Mouse (Mus musculus) midbrain, embryonic 12.5 days (tissue): ENCODE results near the gene Fancd2os. TPM values are rescaled to one million over a fixed set of nuclear protein-coding genes. Genes with fewer than 3 reads are reported as not detected.
A peak's percentile ranks its signal among the peaks of the same experiment; 100 is the strongest.

Experiments
- ATAC-seq: fragments of 200-750 bp; cut with Nextera tagmentation; 2 replicates; pipeline ENCODE4 v1.8.0; 2017; ENCODE audit warnings: low read depth, moderate TSS enrichment, moderate library complexity; ENCODE audit not compliant: low FRiP score
- H3K27ac ChIP-seq: fragments of 300-500 bp; sonication (generic); replicated peaks from 2 replicates; pipeline ENCODE4 v1.5.1; 2016; ENCODE audit warnings: mild to moderate bottlenecking
- H3K27me3 ChIP-seq: fragments of 300-500 bp; sonication (generic); 2 replicates; pipeline ENCODE4 v1.6.1; 2016; ENCODE audit warnings: mild to moderate bottlenecking
- H3K36me3 ChIP-seq: fragments of 300-500 bp; sonication (generic); 2 replicates; pipeline ENCODE4 v1.6.1; 2016
- H3K4me1 ChIP-seq: fragments of 300-500 bp; sonication (generic); 2 replicates; pipeline ENCODE4 v1.6.1; 2016
- H3K4me2 ChIP-seq: fragments of 300-500 bp; sonication (generic); replicated peaks from 2 replicates; pipeline ENCODE4 v1.6.1; 2016; ENCODE audit warnings: mild to moderate bottlenecking, moderate library complexity
- H3K4me3 ChIP-seq: fragments of 300-500 bp; sonication (generic); 2 replicates; pipeline ENCODE4 v1.5.1; 2016; ENCODE audit warnings: mild to moderate bottlenecking
- H3K9ac ChIP-seq: fragments of 300-500 bp; sonication (generic); replicated peaks from 2 replicates; pipeline ENCODE4 v1.6.1; 2016; ENCODE audit warnings: mild to moderate bottlenecking, moderate library complexity
- H3K9me3 ChIP-seq: fragments of 300-500 bp; sonication (generic); 2 replicates; pipeline ENCODE4 v1.6.1; 2016; ENCODE audit warnings: mild to moderate bottlenecking
- WGBS: fragments of 180-500 bp; shearing (Covaris S2); methylation state at CpG from one replicate; pipeline ENCODE4 v1.1.7; 2016; 5-methylcytosine and 5-hydroxymethylcytosine counted together
- polyA plus RNA-seq: library from polyadenylated mRNA; unstranded; fragments of >200 nt; fragmentation: Nextera tagmentation; extraction: Ambion mirVana; gene quantifications from 2 replicates; pipeline ENCODE4 v1.2.1, GENCODE M21; 2016

The Fancd2os gene
- polyA plus RNA-seq, 1 experiment from 2014 or later = not detected

DNA sequence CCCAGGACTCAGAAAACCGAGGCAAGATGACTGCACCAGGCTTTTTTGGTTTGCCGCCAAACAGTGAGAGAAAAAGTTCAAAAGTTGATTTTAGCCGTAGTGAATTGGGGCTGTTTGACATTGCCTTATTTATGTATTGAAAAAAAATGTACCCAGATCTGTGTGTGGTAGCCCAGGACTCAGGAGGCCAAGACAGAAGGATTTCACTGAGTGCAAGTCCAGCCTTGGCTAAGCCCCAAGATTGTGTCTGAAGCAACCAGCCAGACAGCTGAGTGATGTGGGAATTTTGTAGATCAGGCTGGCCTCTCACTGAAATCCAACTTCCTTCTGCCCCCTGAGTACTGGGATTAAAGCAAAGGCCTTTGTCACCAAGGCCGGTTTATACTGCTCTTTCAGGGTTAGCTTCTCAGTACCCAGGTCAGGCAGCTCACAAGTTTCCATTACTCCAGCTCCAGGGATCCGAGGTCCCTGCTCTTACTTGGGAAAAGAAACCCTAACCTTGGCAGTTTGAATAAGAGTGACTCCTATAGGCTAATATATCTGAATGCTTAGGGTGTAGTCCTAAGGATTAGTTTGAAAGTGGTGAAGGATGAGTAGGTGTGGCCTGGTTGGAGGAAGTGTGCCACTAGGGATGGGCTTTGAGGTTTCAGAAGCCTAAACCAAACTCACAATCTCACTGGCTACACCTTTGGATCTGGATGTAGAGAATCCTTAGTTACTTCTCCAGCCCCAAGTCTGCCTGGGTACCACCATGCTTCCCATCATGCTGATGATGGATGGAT is 24.7 kb upstream of the Fancd2os start:
- H3K9me3 ChIP-seq = no peaks in the 10 kb centered on the region
- peaks cover 29% of the 10 kb centered on the region for H3K36me3 ChIP-seq
- H3K9ac ChIP-seq = peak overlapping the region; percentile 81
- peak overlapping the region; percentile 72 for H3K4me3 ChIP-seq
- 53% methylated on average over 5 of the region's 5 CpGs for WGBS
- H3K27ac ChIP-seq = no peak overlapping the region
- H3K27me3 ChIP-seq = no peaks in the 10 kb centered on the region
- H3K4me1 ChIP-seq = peaks cover 20% of the 10 kb centered on the region
- no peak for ATAC-seq
- peak overlapping the region; percentile 78 for H3K4me2 ChIP-seq

DNA sequence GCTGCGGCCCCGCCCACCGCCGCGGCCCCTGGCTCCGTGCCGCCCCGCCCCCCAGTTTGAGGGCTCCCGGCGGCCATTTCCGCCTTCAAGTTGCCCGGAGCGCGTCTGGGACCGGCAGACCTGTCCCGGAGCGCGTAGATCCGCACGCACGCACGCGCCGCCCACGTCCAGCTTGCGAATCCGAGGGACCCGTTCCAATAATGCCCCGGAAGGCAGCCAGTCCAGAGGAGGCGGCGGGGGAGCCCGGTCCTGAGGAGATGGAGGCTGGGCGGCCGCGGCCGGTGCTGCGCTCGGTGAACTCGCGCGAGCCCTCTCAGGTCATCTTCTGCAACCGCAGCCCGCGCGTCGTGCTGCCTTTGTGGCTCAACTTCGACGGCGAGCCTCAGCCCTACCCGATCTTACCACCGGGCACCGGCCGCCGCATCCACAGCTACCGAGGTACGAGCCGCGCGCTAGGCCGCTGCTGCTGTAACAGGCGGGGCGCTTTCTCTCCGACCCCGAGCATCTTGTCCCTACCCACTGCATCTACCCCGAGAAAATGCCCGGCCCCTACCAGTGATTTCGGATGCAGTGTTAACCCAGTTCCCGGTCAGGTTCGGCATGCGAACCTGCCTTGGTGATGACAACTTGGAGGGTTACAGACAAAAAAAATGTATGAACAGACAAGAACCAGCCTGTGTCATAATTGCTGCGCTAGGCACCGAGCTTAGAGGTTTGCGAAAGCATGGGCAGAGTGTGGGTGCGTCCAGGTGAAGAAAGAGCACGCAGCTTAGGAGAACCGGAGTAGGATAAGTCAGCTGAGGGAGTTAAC is 23.6 kb upstream of the Fancd2os start, which contains the start of gene Vhl:
Gene Vhl (plus strand): TSS at position 19 of the 811 bp plus-strand sequence.
- WGBS = under 1% methylated on average over 63 of the region's 76 CpGs
- H3K27me3 ChIP-seq = no peaks in the 10 kb centered on the region
- peak within 1 kb of the TSS; percentile 88 for H3K27ac ChIP-seq
- H3K4me2 ChIP-seq = peak within 1 kb of the TSS; percentile 78
- peak within 1 kb of the TSS; percentile 72 for H3K4me3 ChIP-seq
- H3K36me3 ChIP-seq = peaks cover 18% of the 10 kb centered on the region
- peak; percentile 95 for ATAC-seq
- peak within 1 kb of the TSS; percentile 81 for H3K9ac ChIP-seq
- peaks cover 20% of the 10 kb centered on the region for H3K4me1 ChIP-seq
- H3K9me3 ChIP-seq = no peaks in the 10 kb centered on the region

DNA sequence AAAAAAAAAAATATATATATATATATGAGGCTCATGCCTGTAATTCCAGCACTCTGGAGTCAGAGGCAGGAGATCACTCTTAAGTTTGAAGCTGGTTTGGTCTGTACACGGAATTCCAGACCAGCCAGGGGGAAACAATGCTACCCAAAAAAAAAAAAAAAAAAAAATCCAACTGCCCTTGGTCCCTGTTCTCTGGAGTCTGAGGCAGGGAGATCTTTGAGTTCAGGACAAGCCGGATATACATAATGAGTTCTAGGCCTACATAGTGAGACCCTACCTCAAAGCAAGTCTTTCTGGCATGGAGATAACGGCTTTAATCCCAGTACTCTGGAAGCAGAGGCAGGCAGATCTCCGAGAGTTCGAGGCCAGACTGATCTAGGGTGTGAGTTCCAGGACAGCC is 22.9 kb upstream of the Fancd2os start:
- Histone ChIP-seq H3K27me3 (no peaks in the 10 kb centered on the region), H3K27ac (no peak overlapping the region), H3K36me3 (peaks cover 15% of the 10 kb centered on the region), H3K9me3 (no peaks in the 10 kb centered on the region), H3K4me2 (peak overlapping the region; percentile 78), H3K4me1 (peaks cover 20% of the 10 kb centered on the region), H3K4me3 (peak overlapping the region; percentile 72), H3K9ac (no peak overlapping the region)
- peak; percentile 25 for ATAC-seq
- 72% methylated on average over 5 of the region's 5 CpGs for WGBS

DNA sequence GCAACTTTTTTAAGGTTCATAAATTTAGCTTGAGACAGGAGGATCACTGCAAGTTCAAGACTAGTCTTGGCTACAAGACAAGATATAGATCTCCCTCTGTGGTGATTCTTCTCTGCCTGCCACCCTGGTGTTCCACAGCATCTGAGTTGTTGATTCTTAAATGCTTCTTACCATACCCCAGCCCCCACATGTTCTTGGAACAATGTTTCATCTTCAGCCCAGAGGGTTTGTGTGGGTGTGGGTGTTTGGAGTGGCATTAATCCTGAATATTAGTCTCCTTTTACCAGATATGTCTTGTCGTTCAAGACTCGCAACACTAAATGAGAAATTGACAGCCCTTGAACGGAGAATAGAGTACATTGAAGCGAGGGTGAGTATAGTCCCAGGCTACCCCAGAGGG is 15.0 kb upstream of the Fancd2os start:
- no peak overlapping the region for H3K9ac ChIP-seq
- no peaks in the 10 kb centered on the region for H3K27me3 ChIP-seq
- no peaks in the 10 kb centered on the region for H3K4me1 ChIP-seq
- H3K4me3 ChIP-seq = no peak overlapping the region
- H3K9me3 ChIP-seq = no peaks in the 10 kb centered on the region
- peaks cover 55% of the 10 kb centered on the region for H3K36me3 ChIP-seq
- H3K27ac ChIP-seq = no peak overlapping the region
- no peak overlapping the region for H3K4me2 ChIP-seq
- WGBS = 97% methylated on average over 4 of the region's 4 CpGs
- no peak for ATAC-seq

DNA sequence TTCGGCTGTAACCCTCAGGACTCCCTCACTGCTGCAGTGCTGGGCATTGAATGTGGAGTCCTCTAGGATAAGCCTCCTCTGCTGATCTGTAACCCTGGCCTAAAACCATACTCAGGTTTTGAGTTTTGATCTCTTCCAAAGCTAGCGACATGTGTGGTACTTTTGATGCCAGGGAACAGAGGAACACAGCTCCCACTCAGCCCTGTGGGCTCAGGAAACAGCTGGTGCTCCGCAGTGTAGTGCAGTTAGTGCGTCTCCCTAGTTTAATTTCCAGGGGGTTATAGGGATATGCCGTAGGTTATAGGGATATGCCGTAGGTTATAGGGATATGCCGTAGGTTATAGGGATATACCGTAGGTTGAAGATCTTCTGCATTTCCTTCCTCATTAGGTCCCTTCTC is 14.5 kb upstream of the Fancd2os start:
- Histone ChIP-seq H3K4me3 (no peak overlapping the region), H3K27me3 (no peaks in the 10 kb centered on the region), H3K4me2 (no peak overlapping the region), H3K9me3 (no peaks in the 10 kb centered on the region), H3K36me3 (peaks cover 55% of the 10 kb centered on the region), H3K27ac (no peak overlapping the region), H3K4me1 (no peaks in the 10 kb centered on the region), H3K9ac (no peak overlapping the region)
- ATAC-seq = no peak
- WGBS = 97% methylated on average over 8 of the region's 8 CpGs

DNA sequence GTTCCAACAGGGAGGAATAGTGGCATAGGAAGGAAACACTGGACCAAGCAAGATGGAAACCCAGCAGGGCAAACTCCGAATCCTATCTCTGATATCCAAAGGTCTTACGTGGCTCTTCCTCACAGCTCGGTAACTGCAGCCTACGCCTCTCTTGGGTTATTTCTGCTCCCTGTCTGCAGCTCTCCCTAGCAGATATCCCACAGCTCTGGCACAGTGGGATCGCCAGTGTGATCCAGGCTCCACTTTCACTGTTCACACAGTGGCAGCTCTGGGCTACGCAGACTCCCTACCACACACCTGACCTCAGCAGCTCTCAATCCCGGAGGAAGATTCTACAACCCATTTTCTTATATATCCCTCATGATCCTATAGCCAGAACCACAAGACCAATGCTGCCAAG is 13.6 kb upstream of the Fancd2os start:
- WGBS = 99% methylated on average over 7 of the region's 7 CpGs

DNA sequence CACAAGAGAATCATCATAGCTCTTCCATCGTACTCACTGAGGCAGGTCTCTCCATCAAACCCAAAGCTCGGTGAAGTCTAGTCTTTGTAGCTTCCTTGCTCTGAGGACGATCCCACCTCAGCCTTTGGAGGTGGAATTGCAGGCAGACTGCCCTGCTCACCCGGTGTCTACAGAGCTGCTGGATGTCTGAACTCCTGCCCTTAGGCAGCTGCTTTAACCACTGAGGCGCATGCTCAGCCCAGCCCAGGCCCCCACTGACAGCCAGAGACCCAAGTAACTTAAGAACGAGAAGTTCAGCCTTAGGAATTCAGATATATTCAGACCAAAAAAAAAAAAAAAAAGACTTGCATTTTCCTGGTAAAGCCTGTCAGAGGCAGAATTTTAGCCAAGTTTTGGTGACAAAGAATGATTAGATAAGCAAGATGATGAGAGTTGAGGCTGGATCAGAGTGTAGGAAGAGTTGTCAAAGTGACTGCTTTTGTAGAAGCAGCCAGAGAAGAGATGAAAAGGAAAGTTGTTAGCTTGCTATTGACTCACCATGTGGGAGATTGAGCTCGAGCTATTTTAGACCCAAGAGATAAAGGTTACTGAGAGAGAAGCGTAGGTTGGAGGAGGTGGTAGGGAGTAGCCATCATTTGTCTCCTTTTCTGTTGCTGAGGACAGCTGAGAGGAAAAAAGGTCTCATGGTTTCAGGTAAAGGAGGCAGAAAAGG is 11.9 kb upstream of the Fancd2os start:
- Histone ChIP-seq H3K9ac (no peak overlapping the region), H3K4me1 (no peaks in the 10 kb centered on the region), H3K9me3 (no peaks in the 10 kb centered on the region), H3K27me3 (no peaks in the 10 kb centered on the region), H3K4me3 (no peak overlapping the region), H3K4me2 (no peak overlapping the region), H3K36me3 (peaks cover 49% of the 10 kb centered on the region), H3K27ac (no peak overlapping the region)
- ATAC-seq = no peak
- 93% methylated on average over 8 of the region's 8 CpGs for WGBS

More for the DNA sequence above, 13.6 kb upstream of the Fancd2os start:
- no peaks in the 10 kb centered on the region for H3K4me1 ChIP-seq
- H3K27me3 ChIP-seq = no peaks in the 10 kb centered on the region
- no peak overlapping the region for H3K4me3 ChIP-seq
- no peak overlapping the region for H3K27ac ChIP-seq
- H3K36me3 ChIP-seq = peaks cover 55% of the 10 kb centered on the region
- H3K4me2 ChIP-seq = no peak overlapping the region
- H3K9ac ChIP-seq = no peak overlapping the region
- no peaks in the 10 kb centered on the region for H3K9me3 ChIP-seq
- ATAC-seq = no peak

DNA sequence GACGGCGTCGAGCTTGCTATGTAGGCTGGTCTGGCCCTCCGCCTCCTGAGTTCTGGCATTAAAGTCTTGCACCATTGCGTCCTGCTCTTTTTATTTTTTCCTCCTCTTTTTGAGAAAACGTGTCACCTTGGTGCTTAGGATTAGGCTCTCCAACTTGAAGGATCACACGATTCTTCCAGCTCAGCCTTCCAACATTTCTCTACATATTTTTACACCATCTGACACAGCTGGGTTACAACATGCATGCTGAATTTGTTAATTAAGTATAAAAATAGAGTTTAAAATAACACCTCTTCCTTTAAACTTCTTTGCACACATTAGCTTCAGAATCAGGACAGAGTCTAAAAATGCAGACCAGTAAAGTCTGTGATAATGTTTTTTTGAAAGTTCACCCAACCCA is 8.8 kb upstream of the Fancd2os start:
- no peak overlapping the region for H3K9ac ChIP-seq
- peaks cover 20% of the 10 kb centered on the region for H3K4me1 ChIP-seq
- no peak for ATAC-seq
- no peaks in the 10 kb centered on the region for H3K27me3 ChIP-seq
- no peak overlapping the region for H3K4me2 ChIP-seq
- no peak overlapping the region for H3K4me3 ChIP-seq
- 96% methylated on average over 7 of the region's 7 CpGs for WGBS
- H3K9me3 ChIP-seq = no peaks in the 10 kb centered on the region
- peaks cover 18% of the 10 kb centered on the region for H3K36me3 ChIP-seq
- H3K27ac ChIP-seq = no peak overlapping the region

DNA sequence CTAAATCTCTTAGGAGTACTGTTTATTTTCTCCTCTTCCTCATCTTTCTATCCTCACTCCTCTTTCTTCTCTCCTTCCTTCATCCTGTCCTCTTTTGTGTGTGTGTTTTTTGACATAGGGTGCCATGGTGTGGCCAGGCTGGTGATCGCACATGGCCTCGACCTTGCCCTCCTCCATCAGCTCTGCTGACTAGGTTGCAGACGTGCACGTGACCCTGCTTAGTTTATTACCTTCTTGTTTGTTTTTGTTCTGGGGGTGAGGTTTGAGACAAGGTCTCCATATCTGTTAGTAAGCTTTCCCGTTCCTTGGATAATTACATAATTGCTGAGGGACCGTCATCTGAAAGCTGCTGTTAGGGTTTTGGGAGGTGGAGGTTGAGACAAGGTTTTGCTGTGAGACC is 8.4 kb upstream of the Fancd2os start:
- Histone ChIP-seq H3K27ac (no peak overlapping the region), H3K27me3 (no peaks in the 10 kb centered on the region), H3K4me1 (peaks cover 21% of the 10 kb centered on the region), H3K4me3 (no peak overlapping the region), H3K9me3 (no peaks in the 10 kb centered on the region), H3K36me3 (peaks cover 13% of the 10 kb centered on the region), H3K9ac (no peak overlapping the region), H3K4me2 (no peak overlapping the region)
- 92% methylated on average over 6 of the region's 6 CpGs for WGBS
- no peak for ATAC-seq

DNA sequence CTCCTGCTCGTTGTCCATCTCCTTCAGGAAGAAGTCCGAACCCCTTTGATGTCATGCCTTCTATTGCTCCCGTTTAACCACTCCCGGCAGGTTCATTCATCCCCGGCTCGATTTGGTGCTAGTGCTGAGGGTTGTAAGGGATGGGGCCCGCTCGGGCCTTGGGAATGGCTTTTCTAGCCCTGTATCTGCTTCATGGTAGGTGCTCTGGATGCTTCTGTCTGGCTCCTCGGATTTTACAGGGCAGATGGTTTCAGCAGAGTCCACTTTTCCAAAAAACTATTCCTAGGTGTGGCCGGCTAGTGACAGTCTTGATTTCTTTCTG is 4.7 kb upstream of the Fancd2os start:
- peak overlapping the region; percentile 89 for H3K4me2 ChIP-seq
- no peaks in the 10 kb centered on the region for H3K9me3 ChIP-seq
- H3K4me1 ChIP-seq = peaks cover 26% of the 10 kb centered on the region
- H3K9ac ChIP-seq = peak overlapping the region; percentile 93
- H3K27ac ChIP-seq = peak overlapping the region; percentile 72
- no peaks in the 10 kb centered on the region for H3K36me3 ChIP-seq
- peak overlapping the region; percentile 95 for H3K4me3 ChIP-seq
- WGBS = 7% methylated on average over 10 of the region's 10 CpGs
- ATAC-seq = no peak
- no peaks in the 10 kb centered on the region for H3K27me3 ChIP-seq

DNA sequence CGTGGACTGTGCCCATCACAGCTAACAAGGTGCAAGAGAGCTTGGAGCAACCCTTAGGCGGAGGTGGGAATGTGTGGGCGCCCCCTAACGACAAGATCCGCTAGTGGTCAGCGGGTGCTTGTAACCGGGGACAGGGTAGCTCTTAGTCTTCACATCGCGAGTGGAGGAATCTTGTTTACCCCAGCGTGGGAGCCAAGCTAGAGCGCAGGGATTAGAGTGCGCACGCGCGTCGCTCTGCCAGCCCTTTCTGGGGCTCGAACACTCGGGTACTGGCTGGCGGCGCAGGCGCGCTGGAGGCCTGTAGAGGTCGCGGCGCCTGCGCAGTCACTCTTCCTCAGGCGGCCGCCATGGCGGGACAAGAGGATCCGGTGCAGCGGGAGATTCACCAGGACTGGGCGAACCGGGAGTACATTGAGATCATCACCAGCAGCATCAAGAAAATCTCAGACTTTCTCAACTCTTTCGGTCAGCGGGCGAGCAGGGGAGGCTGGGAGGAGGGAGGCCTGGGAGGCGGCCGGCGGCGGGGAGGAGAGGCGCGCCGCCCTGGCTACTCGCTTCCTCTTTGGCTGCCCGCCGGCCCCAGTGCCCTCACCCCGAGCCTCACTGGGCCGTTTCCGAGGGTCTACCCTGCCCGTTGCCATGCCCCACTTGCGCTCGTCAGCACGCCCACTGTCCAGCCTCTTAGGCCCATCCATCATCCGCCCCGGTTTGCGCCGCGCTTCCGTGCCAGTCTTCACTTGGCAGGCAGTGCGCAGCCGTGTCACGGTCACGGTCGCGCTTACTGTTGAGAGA is 4.1 kb upstream of the Fancd2os start, which contains the start of gene Brk1:
Gene Brk1 (plus strand): TSS at position 341 of the 792 bp plus-strand sequence.
- Histone ChIP-seq H3K4me3 (peak within 1 kb of the TSS; percentile 95), H3K27ac (peak within 1 kb of the TSS; percentile 72), H3K4me2 (peak within 1 kb of the TSS; percentile 89), H3K9ac (peak within 1 kb of the TSS; percentile 93), H3K9me3 (no peaks in the 10 kb centered on the region), H3K36me3 (no peaks in the 10 kb centered on the region), H3K27me3 (no peaks in the 10 kb centered on the region), H3K4me1 (peaks cover 28% of the 10 kb centered on the region)
- WGBS = under 1% methylated on average over 65 of the region's 65 CpGs
- ATAC-seq = peak; percentile 92
